Mouse (Mus musculus) heart, embryonic 10.5 days (tissue): ENCODE measurements around the gene Mrpl38. TPM values are rescaled to one million over a fixed set of nuclear protein-coding genes. Genes with fewer than 3 reads are reported as not detected.
A peak's percentile ranks its signal among the peaks of the same experiment; 100 is the strongest.
"Not testable (repeated sequence)": the region's sequence is repeated elsewhere in the genome, so short reads cannot be mapped to it uniquely, and the experiment has no call there.

ENCODE experiments used
- DNase-seq: peaks from one replicate; pipeline ENCODE4 v3.0.0-alpha.2; 2017; ENCODE audit warnings: low spot score
- H3K27ac ChIP-seq: fragments of 300-500 bp; sonication (generic); 2 replicates; pipeline ENCODE4 v1.5.1; 2016; ENCODE audit warnings: mild to moderate bottlenecking
- H3K27me3 ChIP-seq: fragments of 300-500 bp; sonication (generic); 2 replicates; pipeline ENCODE4 v1.6.1; 2016; ENCODE audit warnings: mild to moderate bottlenecking; ENCODE audit not compliant: poor library complexity, insufficient read depth, severe bottlenecking
- H3K36me3 ChIP-seq: fragments of 300-500 bp; sonication (generic); 2 replicates; pipeline ENCODE4 v1.6.1; 2016; ENCODE audit warnings: mild to moderate bottlenecking, moderate library complexity
- H3K4me1 ChIP-seq: fragments of 300-500 bp; sonication (generic); 2 replicates; pipeline ENCODE4 v1.6.1; 2016; ENCODE audit warnings: mild to moderate bottlenecking
- H3K4me3 ChIP-seq: fragments of 300-500 bp; sonication (generic); 2 replicates; pipeline ENCODE4 v1.5.1; 2016; ENCODE audit warnings: mild to moderate bottlenecking, moderate library complexity
- H3K9me3 ChIP-seq: fragments of 300-500 bp; sonication (generic); 2 replicates; pipeline ENCODE4 v1.6.1; 2016; ENCODE audit warnings: mild to moderate bottlenecking, moderate library complexity
- WGBS: fragments of 180-500 bp; shearing (Covaris S2); methylation state at CpG from one replicate; pipeline ENCODE4 v1.1.7; 2016; 5-methylcytosine and 5-hydroxymethylcytosine counted together
- polyA plus RNA-seq: library from polyadenylated mRNA; unstranded; fragments of >200 nt; fragmentation: Nextera tagmentation; extraction: Ambion mirVana; gene quantifications from 2 replicates; pipeline ENCODE4 v1.2.1, GENCODE M21; 2016

Mrpl38 gene
- polyA plus RNA-seq, 1 experiment from 2014 or later, result 127 TPM

DNA sequence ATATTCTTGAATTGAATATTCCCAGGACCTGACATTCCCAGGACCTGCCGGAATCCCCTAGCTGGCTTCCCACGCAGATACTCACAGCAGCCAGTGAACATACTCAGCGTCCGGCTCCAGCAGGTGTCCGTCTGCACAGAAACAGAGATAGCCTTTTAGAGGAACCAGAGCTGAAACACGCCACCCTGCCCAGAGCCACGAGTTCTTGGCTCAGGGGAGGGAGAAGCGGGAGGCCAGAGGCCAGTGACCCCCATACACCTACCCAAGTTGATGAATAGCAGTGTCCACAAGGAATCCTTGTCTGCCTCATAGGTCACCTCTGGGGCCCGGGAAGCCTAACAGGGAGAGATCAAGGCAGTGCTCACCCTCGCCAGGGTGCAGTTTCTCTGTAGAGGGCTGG, 4.5 kb downstream of the Mrpl38 start:
- Histone ChIP-seq H3K27me3 (no peaks in the 10 kb centered on the region), H3K36me3 (peaks cover 52% of the 10 kb centered on the region), H3K4me1 (peaks cover 47% of the 10 kb centered on the region), H3K9me3 (no peaks in the 10 kb centered on the region), H3K4me3 (no peak overlapping the region), H3K27ac (no peak overlapping the region)
- 81% methylated on average over 10 of the region's 10 CpGs for WGBS
- DNase-seq, result no peak

DNA sequence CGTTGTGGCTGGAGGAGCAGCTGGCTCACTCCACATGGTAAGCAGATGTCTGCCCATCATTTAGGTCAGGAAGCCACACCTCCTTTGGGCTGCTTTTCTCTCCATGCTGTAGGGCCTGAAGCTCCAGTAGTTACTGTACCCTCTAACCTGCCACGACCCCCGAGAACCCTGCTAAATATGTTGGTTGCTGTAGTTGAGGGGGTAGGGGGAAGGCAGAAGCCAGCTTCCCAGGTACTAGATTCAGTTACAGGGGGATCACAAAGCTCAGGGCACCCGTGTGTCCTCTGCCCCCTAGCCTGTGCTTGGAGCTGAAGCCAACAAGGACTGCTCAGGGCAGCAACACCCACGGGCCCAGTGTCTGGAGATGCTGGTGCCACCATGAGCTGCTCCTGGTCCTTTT, 5.2 kb downstream of the Mrpl38 start:
- Histone ChIP-seq H3K36me3 (peaks cover 52% of the 10 kb centered on the region), H3K4me1 (peaks cover 46% of the 10 kb centered on the region)

DNA sequence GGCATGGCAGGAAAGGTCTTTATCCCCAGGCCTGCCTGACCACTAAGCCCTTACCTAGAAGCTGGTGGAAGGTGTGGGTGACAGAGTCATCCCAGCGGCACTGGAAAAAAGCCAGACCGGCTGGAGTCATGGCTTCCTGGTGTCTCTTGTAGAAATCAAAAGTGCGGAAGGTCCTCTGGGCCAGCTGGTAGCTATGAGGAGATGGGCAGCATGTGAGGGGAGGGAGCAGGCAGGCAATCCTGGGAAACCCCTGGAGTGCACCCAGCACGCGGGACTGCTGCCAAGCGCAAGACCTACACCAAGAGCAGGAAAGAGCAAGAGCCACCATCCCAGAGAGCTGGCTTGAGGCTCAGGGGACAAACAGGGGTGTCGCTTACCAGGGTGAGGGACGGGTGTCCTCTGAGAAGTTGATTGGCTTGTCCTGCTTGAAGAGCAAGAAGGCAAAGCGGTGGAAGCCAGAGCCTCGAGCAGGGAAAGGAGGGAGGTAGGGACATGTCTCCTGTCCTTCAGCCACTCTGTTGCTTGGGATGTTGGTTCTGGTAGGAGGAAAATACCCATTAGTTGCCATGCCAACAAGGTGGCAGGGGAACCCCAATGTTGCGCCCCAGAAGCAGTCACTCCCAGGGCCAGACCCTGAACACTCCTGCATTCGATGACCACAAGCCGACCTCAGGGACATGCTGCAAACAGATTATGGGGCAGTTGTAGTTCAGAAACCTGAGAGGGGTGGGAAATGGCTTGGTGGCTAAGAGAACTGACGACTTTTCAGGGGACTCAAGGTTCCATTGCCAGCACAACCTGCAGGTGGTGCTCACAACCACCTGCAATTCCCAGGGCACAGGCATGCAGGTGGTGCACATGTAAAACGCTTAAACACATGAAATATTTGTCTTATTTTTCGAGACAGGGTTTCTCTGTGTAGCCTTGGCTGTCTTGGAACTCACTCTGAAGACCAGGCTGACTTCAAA, 6.0 kb downstream of the Mrpl38 start:
- no peaks in the 10 kb centered on the region for H3K27me3 ChIP-seq
- H3K36me3 ChIP-seq, result peaks cover 54% of the 10 kb centered on the region
- no peak overlapping the region for H3K4me3 ChIP-seq
- no peak for DNase-seq
- no peaks in the 10 kb centered on the region for H3K9me3 ChIP-seq
- H3K27ac ChIP-seq, result no peak overlapping the region
- H3K4me1 ChIP-seq, result peaks cover 50% of the 10 kb centered on the region
- 84% methylated on average over 16 of the region's 16 CpGs for WGBS

More for the DNA sequence above, 5.2 kb downstream of the Mrpl38 start:
- Histone ChIP-seq H3K9me3 (no peaks in the 10 kb centered on the region), H3K4me3 (no peak overlapping the region), H3K27ac (no peak overlapping the region), H3K27me3 (no peaks in the 10 kb centered on the region)
- no peak for DNase-seq
- WGBS, result 75% methylated on average over 5 of the region's 5 CpGs

DNA sequence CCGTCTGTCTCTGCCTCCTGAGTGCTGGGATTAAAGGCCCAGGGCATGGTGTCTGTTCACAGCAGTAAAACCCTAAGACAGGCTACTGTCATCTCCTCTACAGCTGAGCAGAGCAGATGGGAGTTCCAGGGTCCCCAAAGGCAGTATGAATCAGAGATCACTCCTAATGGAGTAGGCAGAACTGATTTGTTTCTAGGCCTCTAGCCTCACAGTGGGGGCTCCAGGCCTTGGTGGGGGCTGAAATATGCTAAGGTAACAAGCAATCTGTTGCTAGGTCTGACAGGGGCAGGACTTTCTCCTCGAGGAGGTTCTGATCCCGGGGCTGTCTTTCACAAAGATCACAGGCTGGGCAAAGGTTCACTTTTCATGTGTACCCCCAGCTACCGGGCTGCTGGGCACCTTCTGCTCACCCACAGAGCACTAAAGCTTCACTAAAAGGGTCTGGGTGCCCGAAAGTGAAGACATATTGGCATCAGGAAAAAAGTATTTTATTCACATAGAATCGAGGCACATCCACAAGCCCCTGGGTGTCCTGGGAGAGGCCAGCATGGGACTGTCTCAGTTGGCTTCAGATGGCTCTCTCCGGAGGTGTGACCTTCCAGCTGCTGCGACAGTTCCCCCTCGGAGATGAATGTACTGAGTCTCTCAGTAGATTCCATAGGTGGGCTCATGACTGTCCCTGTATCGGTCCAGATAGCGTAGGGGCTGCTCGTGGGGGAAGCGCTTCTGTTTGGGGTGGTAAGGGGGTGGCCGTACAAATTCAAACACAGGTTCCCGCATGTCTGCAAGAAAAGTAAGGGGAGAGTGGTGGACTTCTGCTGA, 7.1 kb downstream of the Mrpl38 start:
- Histone ChIP-seq H3K9me3 (no peaks in the 10 kb centered on the region), H3K4me1 (peaks cover 54% of the 10 kb centered on the region), H3K36me3 (peaks cover 57% of the 10 kb centered on the region), H3K27ac (peak overlapping the region; percentile 95), H3K27me3 (no peaks in the 10 kb centered on the region), H3K4me3 (peak overlapping the region; percentile 74)
- DNase-seq, result no peak
- WGBS, result 80% methylated on average over 15 of the region's 15 CpGs

DNA sequence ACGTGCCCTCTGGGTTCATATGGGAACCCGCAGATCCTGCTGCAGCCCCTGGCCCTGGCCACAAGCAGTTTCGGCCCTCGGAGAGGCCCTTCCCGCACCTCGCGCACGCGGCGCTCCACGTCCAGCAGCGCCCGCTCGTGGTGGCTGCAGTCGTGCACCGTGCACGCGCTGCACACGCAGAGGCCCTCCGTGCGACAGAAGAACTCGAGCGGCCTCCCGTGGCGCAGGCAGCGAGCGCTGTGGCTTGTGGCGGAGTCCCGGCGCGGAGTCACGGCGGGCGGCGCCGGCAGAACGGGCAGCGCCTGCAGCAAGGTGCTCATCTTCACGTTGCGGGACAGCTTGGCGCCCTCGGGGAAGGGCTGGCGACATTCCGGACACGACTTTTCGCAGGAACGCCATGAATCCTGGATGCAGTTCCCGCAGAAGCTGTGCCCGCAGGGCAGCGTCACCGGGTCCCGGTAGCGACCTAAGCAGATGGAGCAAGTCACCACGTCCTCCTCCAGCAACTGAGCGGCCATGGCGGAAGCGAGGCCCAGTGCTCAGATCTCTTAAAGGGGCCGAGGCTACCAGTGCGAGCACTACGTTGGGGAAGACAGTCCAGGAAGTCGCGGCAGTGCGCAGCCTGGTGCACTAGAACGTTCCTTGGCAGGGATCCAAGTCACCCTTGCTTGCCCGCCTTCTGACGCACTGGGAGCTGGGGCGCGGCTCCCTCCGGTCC, 8.0 kb downstream of the Mrpl38 start, which contains the start of gene Trim65:
Trim65 (minus strand) TSS at position 641 of the 718 bp plus-strand sequence.
- H3K27ac ChIP-seq, result peak within 1 kb of the TSS; percentile 95
- H3K4me1 ChIP-seq, result peaks cover 52% of the 10 kb centered on the region
- DNase-seq, result peak; percentile 93
- H3K27me3 ChIP-seq, result no peaks in the 10 kb centered on the region
- H3K36me3 ChIP-seq, result peaks cover 57% of the 10 kb centered on the region
- peak within 1 kb of the TSS; percentile 74 for H3K4me3 ChIP-seq
- H3K9me3 ChIP-seq, result no peaks in the 10 kb centered on the region
- under 1% methylated on average over 69 of the region's 69 CpGs for WGBS

DNA sequence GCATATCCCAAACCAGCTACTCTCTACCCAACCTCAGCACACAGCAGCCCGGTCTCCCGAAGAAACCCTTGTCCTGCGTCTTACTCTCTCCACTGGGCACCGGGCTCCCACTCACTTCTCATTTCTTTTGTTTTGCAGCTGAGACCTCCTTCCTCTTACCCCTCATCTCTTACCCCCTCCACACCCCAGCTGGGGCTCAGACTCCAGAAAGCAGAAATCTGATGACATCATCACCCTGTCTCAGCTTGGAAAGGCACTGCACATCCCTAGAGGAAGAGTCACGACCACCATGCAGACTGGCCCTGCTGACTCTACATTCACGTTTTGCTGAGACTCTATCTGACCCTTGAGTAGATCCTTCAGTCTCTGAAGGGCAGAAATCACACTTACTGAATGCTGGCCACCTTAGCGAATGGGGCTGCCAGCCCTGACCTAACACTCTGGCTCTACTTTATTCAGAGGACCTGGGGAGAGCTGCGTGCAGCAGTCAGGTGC, 8.6 kb downstream of the Mrpl38 start:
- WGBS, result 48% methylated on average over 8 of the region's 8 CpGs
- H3K36me3 ChIP-seq, result peaks cover 56% of the 10 kb centered on the region
- peaks cover 52% of the 10 kb centered on the region for H3K4me1 ChIP-seq
- DNase-seq, result no peak
- H3K27ac ChIP-seq, result peak overlapping the region; percentile 95
- H3K4me3 ChIP-seq, result peak overlapping the region; percentile 74
- no peaks in the 10 kb centered on the region for H3K9me3 ChIP-seq
- no peaks in the 10 kb centered on the region for H3K27me3 ChIP-seq

DNA sequence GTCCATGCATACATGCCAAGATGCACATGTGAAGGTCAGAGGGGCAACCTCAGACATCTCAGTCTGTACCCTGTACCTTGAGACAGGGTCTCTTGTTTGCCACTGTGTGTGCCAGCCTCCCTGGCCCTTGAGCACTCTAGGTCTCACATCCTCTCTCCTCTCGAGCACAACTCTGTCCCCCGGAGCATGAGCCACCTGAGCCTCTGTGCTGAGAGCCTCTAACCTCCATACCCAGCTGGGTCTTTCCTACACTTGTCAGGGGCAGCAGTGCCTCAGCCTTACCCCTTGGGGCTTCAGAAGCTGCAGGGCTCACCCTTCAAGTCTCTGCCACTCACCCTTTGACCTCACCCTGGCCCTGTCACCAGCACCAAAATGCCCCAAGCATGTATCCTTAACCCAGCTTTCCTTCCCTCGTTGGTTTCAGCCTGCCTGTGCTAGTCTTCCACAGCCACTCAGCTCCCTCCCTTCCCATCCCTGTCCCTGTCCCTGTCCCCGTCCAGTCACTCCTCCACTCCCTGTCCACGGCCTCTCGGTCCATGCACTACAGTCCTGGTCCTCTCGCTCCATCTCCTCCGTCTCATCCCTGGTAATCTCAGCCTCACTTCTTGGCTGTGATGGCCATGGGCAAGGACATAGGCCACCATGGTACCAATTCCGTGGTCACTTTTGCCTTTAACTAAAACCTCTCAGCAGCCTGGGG, 9.4 kb downstream of the Mrpl38 start:
- peak overlapping the region; percentile 95; the same call in 1 of the 2 replicates for H3K27ac ChIP-seq
- DNase-seq, result no peak
- WGBS, result 75% methylated on average over 9 of the region's 9 CpGs
- peaks cover 52% of the 10 kb centered on the region for H3K4me1 ChIP-seq
- H3K36me3 ChIP-seq, result peaks cover 49% of the 10 kb centered on the region
- no peaks in the 10 kb centered on the region for H3K9me3 ChIP-seq
- no peaks in the 10 kb centered on the region for H3K27me3 ChIP-seq
- H3K4me3 ChIP-seq, result no peak overlapping the region

DNA sequence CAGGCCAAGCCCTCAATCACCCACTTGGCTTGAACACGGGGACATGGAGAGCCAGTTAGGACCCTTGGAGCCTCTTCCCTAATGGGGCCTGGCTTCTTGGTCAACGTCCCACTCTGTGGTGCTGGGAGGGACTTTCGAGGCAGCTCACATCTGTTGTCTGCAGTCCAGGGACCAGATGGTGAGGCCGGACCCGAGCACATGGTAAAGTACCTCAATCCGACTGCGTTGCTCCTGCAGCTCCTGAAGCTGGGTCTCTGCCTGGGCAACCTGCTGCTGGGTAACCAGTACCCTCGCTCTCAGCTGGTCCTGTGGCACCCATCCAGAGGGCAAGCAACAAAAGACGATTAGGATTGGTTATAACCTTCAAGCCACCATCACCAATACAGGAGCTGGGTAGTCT, 10.7 kb downstream of the Mrpl38 start:
- Histone ChIP-seq H3K4me3 (peak overlapping the region; percentile 39; the same call in 1 of the 2 replicates), H3K4me1 (peaks cover 52% of the 10 kb centered on the region), H3K27me3 (no peaks in the 10 kb centered on the region), H3K36me3 (peaks cover 49% of the 10 kb centered on the region), H3K27ac (peak overlapping the region; percentile 84), H3K9me3 (no peaks in the 10 kb centered on the region)
- DNase-seq, result no peak
- 84% methylated on average over 9 of the region's 9 CpGs for WGBS

DNA sequence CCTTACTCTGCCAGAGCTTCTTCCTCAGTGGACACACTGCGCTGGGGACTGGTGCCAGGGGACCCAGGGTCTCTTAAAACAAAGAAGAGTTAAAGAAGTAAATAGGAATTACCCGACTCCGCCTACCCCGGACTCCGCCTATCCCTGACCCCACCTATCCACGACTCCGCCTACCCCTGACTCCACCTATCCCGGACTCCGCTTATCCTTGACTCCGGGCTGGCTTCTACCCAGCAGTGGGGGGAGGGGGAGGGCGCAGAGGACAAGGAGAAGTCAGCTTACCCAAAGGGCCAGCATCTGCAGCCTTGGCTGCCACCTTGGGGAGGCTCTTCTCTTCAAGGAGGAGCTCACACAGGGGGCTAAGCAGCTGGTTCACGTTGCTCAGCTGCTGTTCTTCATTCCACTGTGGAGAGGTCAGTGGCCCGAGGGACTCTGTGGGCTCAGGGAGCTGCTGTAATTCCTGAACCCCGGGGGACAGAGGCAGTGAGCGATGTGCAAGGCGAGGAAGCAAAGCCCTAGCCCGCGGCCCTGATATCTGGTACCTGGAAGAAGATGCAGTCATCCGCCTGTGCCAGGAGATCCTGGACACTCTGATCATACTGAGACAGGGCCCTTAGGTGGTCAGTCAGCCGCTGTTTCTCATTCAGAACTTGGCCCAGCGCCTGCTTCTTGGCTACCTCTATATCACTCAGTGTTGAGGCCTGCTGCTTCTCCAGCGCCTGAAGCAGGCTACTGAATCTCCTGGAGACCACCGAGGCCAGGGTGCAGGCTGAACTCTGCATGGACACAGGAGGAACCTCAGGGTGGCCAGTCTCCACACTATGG, 11.3 kb downstream of the Mrpl38 start, which contains the start of gene Trim47:
Trim47 (minus strand) TSS at position 55 of the 825 bp plus-strand sequence.
- Histone ChIP-seq H3K27me3 (no peaks in the 10 kb centered on the region), H3K4me3 (peak within 1 kb of the TSS; percentile 39), H3K4me1 (peaks cover 47% of the 10 kb centered on the region), H3K36me3 (peaks cover 49% of the 10 kb centered on the region), H3K27ac (peak within 1 kb of the TSS; percentile 84), H3K9me3 (no peaks in the 10 kb centered on the region)
- peak; percentile 95 for DNase-seq
- WGBS, result 25% methylated on average over 23 of the region's 23 CpGs

DNA sequence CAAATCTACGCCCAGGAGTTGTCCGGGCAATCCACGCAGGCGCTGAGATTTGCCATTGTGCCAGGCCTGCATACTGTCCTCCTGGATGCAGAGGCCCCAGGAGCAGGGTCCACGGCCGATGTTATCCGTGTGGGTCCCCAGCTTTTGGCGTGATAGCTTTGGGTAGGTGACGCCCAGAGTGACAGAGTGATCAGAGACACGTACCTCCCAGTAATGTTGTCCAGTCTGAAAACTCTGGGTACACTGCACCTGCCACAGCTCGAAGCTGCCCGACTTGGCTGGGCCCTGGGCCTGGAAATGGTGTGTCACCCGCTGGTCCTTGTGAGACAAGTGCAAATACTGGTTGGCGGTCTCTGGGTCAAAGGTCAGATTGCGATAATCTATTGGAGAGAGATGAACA, 12.4 kb downstream of the Mrpl38 start:
- DNase-seq, result no peak
- peaks cover 45% of the 10 kb centered on the region for H3K36me3 ChIP-seq
- no peaks in the 10 kb centered on the region for H3K27me3 ChIP-seq
- H3K27ac ChIP-seq, result no peak overlapping the region
- no peak overlapping the region for H3K4me3 ChIP-seq
- H3K4me1 ChIP-seq, result peaks cover 41% of the 10 kb centered on the region
- H3K9me3 ChIP-seq, result no peaks in the 10 kb centered on the region
- 92% methylated on average over 15 of the region's 15 CpGs for WGBS

DNA sequence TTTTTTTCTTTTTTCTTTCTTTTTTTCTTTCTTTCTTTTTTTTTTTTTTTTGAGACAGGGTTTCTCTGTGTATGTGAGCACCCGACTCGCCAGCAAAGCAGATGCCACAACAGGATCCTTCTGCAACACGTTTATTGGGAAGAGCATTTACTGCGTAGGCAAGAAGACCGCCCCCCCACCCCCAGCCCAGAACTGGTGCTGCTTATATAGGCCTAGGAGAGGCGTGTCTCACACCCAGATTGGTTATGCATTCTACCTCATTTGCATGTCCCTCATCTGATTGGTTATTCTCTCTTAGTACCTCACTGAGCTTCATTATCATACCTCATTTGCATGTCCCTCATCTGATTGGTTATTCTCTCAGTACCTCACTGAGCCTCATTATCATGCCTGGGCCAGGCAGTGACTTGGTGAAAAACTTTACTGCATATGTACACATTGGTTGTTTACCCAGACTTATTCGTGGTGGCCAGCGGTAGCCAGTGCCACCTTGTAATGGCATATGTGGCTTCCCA, 16.9 kb downstream of the Mrpl38 start:
- H3K27ac ChIP-seq, H3K4me3 ChIP-seq, H3K27me3 ChIP-seq, DNase-seq, H3K9me3 ChIP-seq: not testable (repeated sequence)
- 90% methylated on average over 8 of the region's 8 CpGs for WGBS
- H3K36me3 ChIP-seq, result peaks cover 47% of the 10 kb centered on the region
- H3K4me1 ChIP-seq, result peaks cover 10% of the 10 kb centered on the region
